Mouse (Mus musculus) erythroblast, embryonic 14.5 days (primary cell): ENCODE results near the gene Adcy7.

Experiments
- GATA1 ChIP-seq: IDR thresholded peaks from 2 replicates; pipeline ENCODE4 v1.6.1; 2012; ENCODE audit warnings: low read length, inconsistent platforms, mixed read lengths
- TAL1 ChIP-seq: IDR thresholded peaks from 3 replicates; pipeline ENCODE4 v1.6.1; 2012; ENCODE audit warnings: low read length, inconsistent platforms, mixed read lengths

DNA sequence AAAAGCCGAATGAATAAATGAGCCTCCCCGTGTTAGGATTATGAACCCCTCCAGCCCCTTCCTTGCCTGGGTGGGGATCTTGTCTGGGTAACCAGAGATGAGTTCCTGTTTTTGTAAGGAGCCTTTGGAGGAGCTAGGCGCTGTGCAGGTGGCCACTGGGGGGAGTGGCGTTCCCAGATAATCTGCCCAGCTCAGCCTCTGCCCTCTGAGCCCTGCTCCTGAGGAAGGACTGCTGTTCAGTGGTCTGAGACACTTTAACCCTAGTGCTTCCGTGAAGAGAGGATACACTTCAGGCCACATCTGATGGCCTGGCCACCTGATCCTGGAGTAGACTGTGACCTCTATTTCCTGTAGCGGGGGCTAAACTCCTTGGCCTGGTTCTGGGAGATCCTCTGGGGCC, 97.0 kb downstream of the Adcy7 start:
- TF ChIP-seq GATA1, result no peak
- TF ChIP-seq TAL1, result no peak
